Mouse (Mus musculus) adrenal gland, adult 10 weeks (tissue): Measurements from ENCODE around the gene Taco1. TPM values are rescaled to one million over a fixed set of nuclear protein-coding genes. Genes with fewer than 3 reads are reported as not detected.

Source experiments
- polyA plus RNA-seq: library from polyadenylated mRNA; stranded (reverse); fragments of 350-450 nt; fragmentation: Illumina TruSeq; extraction: RNeasy Lipid Tissue Mini Kit (QIAGEN cat#74804); gene quantifications from one replicate; pipeline ENCODE4 v1.2.3, GENCODE M21; 2014; ENCODE audit warnings: low read depth, low replicate concordance

The Taco1 gene
- polyA plus RNA-seq: 15.1 TPM

GRCm38 (mm10) chr11:106065923-106066571, at the start of gene Taco1:
Taco1 (plus strand) TSS chr11:106066061.

GRCm38 (mm10) chr11:106036548-106037417, 29.1 kb upstream of the Taco1 start, which contains the start of gene Dcaf7:
Dcaf7 (plus strand) TSS chr11:106036872.

GRCm38 (mm10) chr11:106083708-106084701, 18.1 kb downstream of the Taco1 start, which contains the start of gene Map3k3:
Map3k3 (plus strand) TSS chr11:106084613.

Other genes with a start within 250 kb of the Taco1 start
- gene Cyb561, start 112.7 kb upstream of the Taco1 start, polyA plus RNA-seq: 58.4 TPM
- gene Ace, start 98.1 kb upstream of the Taco1 start, polyA plus RNA-seq: 4.3 TPM
- not detected for gene Ace3, start 71.4 kb upstream of the Taco1 start, polyA plus RNA-seq
- not detected for gene Kcnh6, start 57.9 kb upstream of the Taco1 start, polyA plus RNA-seq
- 43.0 TPM for gene Dcaf7, start 29.2 kb upstream of the Taco1 start, polyA plus RNA-seq
- 9.6 TPM for gene Map3k3, start 18.6 kb downstream of the Taco1 start, polyA plus RNA-seq
- not detected for gene Gm10840, start 94.8 kb downstream of the Taco1 start, polyA plus RNA-seq
- gene Limd2, start 94.8 kb downstream of the Taco1 start, polyA plus RNA-seq: 2.2 TPM
- 8.9 TPM for gene Strada, start 136.1 kb downstream of the Taco1 start, polyA plus RNA-seq
- gene Ccdc47, start 150.3 kb downstream of the Taco1 start, polyA plus RNA-seq: 267 TPM
- gene Ddx42, start 150.9 kb downstream of the Taco1 start, polyA plus RNA-seq: 65.4 TPM
- 20.9 TPM for gene Ftsj3, start 190.0 kb downstream of the Taco1 start, polyA plus RNA-seq
- 33.4 TPM for gene Psmc5, start 190.1 kb downstream of the Taco1 start, polyA plus RNA-seq
- 13.2 TPM for gene Smarcd2, start 206.9 kb downstream of the Taco1 start, polyA plus RNA-seq
- not detected for gene Tcam1, start 210.6 kb downstream of the Taco1 start, polyA plus RNA-seq
- gene Gh, start 235.8 kb downstream of the Taco1 start, polyA plus RNA-seq: not detected
- gene Cd79b, start 248.7 kb downstream of the Taco1 start, polyA plus RNA-seq: not detected